Mouse (Mus musculus): ENCODE measurements around the gene Rps6.

The Rps6 gene

GRCm38 (mm10) chr4:86857113-86858069, at the start of gene Rps6:
Rps6 (minus strand) TSS chr4:86857412.
- peak; percentile 96 for DNase-seq (ENCODE audit: extremely low spot score, low spot score)

GRCm38 (mm10) chr4:86905869-86906268, 48.7 kb upstream of the Rps6 start:
- no peak for DNase-seq (ENCODE audit: extremely low spot score, low spot score)

DNA sequence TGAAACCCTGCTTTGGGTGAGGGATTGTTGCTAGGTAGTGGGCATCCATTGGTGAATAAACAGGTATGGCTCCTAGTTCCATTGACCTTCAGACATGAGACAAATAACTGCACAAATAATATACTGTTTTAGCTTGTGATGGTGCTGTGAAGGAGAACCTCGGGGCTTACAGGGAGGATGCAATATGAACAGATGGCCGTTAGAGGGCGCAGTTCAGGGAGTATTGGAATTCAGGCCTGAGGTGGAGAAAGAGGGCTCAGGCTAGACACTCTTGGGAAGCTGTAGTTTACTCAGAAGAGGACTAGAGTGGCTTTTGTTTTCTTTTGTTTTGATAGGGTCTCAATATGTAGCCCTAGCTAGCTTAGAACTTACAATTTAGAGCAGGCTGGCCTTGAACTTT, 47.8 kb upstream of the Rps6 start:
- no peak for DNase-seq (ENCODE audit: extremely low spot score, low spot score)

DNA sequence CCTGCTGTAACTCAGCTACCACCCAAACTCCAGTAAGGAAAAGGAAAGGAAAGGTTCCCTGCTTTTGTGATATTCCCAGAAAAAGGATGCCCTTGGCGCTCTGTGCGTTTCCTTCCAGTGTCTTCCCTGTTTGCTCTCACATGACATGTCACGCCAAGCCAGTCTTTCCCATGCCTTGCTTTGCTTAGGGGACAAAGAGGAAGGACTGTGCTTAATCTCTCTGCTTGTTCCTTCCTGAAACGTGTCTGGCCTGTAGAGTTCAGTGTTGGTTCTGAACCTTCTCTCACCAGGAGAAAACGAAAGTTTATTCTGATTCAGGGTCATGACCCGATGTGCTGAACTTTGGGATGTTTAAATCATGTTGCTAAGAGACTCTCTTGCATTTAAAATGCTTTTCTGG, 45.1 kb upstream of the Rps6 start:
- DNase-seq (ENCODE audit: extremely low spot score, low spot score): no peak

GRCm38 (mm10) chr4:86898791-86899474, 41.7 kb upstream of the Rps6 start:
- DNase-seq (ENCODE audit: extremely low spot score, low spot score): peak; percentile 40

- no peak for DNase-seq (ENCODE audit: extremely low spot score, low spot score)
These were observed 40.2 kb upstream of the Rps6 start for GRCm38 (mm10) chr4:86897411-86897810.

- no peak for DNase-seq (ENCODE audit: extremely low spot score, low spot score)
These were observed 30.7 kb upstream of the Rps6 start for GRCm38 (mm10) chr4:86887879-86888278.

GRCm38 (mm10) chr4:86886160-86886878, 29.1 kb upstream of the Rps6 start:
- DNase-seq (ENCODE audit: extremely low spot score, low spot score): no peak

GRCm38 (mm10) chr4:86885790-86886159, 28.6 kb upstream of the Rps6 start:
- DNase-seq (ENCODE audit: extremely low spot score, low spot score): no peak

GRCm38 (mm10) chr4:86884945-86885344, 27.7 kb upstream of the Rps6 start:
- peak; percentile 43 for DNase-seq (ENCODE audit: extremely low spot score, low spot score)

GRCm38 (mm10) chr4:86882413-86882812, 25.2 kb upstream of the Rps6 start:
- no peak for DNase-seq (ENCODE audit: extremely low spot score, low spot score)

DNA sequence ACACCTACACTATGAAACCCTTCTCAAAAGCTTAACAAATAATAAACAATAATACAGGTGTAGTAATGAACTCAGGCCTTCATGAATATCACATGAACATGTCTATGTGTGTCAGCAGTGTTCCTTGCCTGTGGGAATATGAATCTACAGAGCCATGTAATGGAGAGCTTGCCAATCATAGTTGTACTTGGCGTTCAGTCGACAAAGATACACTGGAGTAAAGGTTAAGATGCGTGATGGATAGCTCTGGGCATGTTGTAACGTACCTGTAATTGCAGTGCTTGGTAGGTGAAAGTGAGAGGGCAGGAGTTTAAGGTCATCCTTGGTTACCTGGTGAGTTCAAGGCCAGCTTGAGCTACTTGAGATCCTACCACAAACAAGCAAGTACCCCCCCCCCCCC, 24.0 kb upstream of the Rps6 start:
- DNase-seq (ENCODE audit: extremely low spot score, low spot score): no peak

DNA sequence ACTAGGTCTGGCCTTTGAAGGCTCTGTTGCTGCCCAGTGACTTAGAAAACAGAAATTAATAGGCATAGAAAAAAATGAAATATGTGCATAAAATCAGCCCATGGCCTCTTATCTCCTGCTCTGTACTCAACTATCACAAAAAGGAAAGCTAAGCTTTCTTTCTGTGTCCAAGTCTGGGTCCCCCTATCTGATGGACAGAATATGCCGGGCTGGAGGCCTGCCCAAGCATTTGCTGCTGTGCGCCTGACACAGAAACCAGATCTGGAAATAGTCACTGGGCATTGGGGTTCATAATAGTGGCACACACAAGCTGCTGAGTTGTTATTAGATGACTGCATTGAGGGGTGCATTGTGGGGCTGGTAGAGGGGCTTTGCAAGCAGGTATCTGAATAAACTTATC, 22.3 kb upstream of the Rps6 start:
- DNase-seq (ENCODE audit: extremely low spot score, low spot score): no peak

GRCm38 (mm10) chr4:86874146-86874847, 17.1 kb upstream of the Rps6 start, which contains the start of gene Acer2:
Acer2 (plus strand) TSS chr4:86874396.
- DNase-seq (ENCODE audit: extremely low spot score, low spot score): peak; percentile 78

DNA sequence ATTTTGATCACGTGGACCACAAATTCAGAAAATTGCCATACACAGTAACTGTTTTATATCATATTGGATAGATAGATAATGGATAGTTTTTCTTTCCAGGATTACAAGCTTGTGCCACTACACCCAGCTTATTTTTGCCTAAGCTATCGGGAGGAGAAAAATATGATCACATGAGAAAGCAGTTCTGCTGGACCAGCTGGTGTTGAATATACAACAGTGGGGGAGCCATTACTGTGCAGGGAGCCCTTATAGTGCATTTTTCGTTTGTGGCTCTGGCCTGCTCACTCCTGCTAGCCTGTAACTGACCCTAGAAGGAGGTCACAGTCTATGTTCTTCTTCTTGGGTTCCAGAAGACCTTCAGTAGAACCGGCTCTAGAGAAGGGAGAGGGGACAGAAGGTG, 15.9 kb upstream of the Rps6 start:
- no peak for DNase-seq (ENCODE audit: extremely low spot score, low spot score)

DNA sequence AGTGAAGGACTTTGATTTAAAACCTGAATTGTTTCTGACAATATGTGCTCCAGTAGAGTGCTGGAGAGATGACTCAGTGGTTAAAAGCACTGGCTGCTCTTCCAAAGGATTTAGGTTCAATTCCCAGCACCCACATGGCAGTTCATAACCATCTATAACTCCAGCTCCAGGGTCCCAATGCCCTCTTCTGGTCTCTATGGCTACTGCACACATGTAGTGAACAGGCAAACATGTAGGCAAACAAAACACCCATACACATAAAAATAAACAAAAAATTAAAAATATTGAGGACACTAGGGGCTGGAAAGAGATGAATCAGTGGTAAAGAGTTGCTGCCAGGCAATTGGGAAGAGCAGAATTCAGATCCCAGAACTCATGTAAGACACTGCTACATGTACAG, 14.8 kb upstream of the Rps6 start:
- no peak for DNase-seq (ENCODE audit: extremely low spot score, low spot score)

DNA sequence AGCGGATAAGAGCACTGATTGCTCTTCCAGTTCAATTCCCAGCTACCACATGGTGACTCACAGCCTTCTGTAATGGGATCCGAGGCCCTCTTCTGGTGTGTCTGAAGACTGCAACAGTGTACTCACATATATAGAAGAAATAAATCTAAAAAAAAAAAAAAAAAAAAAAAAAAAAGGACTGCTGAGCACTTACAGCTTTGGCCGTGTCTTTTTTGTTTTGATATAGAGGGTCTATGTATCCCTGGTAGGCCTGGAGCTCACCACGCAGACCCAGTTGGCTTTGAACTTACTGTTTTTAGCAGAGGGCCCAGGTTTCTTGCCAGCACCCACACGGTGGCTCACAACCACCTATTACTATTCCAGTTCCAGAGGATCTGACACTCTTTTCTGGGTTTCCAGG, 6.9 kb upstream of the Rps6 start:
- no peak for DNase-seq (ENCODE audit: extremely low spot score, low spot score)

DNA sequence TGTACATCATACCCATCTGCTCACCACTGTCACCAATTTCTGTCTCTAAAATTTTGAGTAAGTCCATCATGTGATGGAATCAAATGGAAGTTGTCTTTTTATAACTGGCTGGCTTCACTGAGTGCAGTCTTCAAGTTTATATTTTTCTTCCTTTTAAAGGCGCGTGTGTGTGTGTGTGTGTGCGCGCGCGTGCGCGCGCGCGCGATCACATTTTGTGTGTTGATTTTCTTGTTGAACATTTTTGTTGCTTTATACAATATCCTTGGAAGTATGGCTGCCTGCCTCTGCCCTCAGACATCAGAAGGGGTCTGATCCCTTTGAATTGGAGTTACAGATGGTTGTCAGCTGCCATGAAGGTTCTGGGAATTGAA, 843 bp upstream of the Rps6 start:
- DNase-seq (ENCODE audit: extremely low spot score, low spot score): no peak

DNA sequence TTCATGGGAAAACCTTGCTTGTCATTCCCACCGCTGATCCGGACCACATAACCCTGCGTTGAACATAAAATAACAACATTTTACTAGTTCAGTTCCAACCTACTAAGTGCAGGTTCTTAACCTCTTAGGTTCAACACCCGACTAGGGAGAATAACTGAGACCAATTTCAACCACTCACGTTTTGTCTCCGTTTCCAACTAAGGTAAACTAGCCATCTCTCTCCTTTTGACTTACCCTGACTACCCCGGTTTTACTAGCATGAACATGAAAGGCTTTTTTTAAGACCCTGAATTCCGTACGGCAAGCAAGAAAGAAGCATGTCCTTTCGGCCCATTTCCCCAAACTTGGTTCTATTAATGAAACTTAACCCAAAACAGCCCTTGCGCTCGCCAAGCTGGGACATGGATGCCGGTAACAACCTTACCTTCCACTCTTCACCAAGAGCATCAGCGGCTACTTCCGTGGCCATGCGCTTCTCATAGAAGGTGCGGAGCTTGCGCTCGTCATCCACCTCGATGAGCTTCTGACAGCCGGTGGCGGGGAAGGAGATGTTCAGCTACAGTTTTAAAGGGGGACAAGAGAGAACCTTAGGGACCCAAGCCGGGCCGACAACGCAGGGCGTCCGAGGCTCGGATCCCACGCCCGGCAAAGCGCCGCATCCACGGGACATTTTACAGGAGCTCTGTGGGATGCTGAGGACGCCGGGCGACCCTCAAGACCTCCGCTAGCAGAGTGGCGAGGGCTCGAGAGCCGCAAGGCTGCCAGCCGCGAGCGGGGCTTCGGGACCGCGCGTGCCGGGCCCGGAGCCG, 704 bp downstream of the Rps6 start:
- no peak for DNase-seq (ENCODE audit: extremely low spot score, low spot score)

- DNase-seq (ENCODE audit: extremely low spot score, low spot score): no peak
These were observed 4.2 kb downstream of the Rps6 start for GRCm38 (mm10) chr4:86852813-86853590.

Data from neural tube, embryonic 10.5 days (tissue).